17 mouse cellular contexts compared by ENCODE assay signal in the genomic region with DNA sequence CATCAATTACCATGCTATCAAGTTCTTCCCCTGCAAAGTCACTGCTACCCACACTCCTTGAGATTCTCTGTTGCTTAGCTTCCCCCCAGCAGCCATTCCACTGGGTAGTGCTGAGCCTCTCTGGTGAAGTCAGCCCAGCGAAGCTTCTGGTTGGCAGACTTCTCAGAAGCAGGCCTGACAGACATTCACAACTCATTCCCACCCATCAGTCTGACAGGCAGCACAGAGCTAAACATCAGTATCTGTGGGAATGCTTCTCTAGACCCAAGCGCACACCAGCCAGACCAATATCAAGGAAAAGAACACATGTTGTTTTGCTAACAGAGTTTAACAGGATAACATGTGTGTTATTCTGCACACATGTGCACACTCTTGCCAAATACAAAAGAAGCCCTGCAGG.
DNase-seq lines count a peak whose midpoint lies in the region; ATAC-seq and TF ChIP-seq lines count a peak whose summit lies in the region.
"Had no signal": no experiment of that assay in that cellular context is flagged by ENCODE, and none has a peak within 500 bp of the region (broad histone marks: within the 10 kb centered on the region; RNA-seq: fewer than 3 reads in every experiment).

No protein-coding gene starts in this region.

- intact Hi-C loops in heart, postnatal 14 days (cut with DNase I), result no loop called here

- H3K9ac ChIP-seq in forebrain, embryonic 14.5 days (ENCODE audit: low read length), result no peak overlapping the region
- H3K9ac ChIP-seq in forebrain, embryonic 15.5 days (replicated peaks), result no peak overlapping the region
- H3K9ac ChIP-seq: embryonic facial prominence, embryonic 13.5 days; forebrain, embryonic 13.5 days had no signal

- no peaks in the 10 kb centered on the region for H3K9me3 ChIP-seq in forebrain, embryonic 14.5 days (replicated peaks; ENCODE audit: control insufficient read depth, low read length)
- no peaks in the 10 kb centered on the region for H3K9me3 ChIP-seq in forebrain, embryonic 15.5 days
- H3K9me3 ChIP-seq: embryonic facial prominence, embryonic 13.5 days; forebrain, embryonic 13.5 days; G1E had no signal

- TF ChIP-seq POLR2A in brain, embryonic 14.5 days (IDR thresholded peaks at IDR 0.05; ENCODE audit: borderline replicate concordance, extremely low read depth, insufficient read depth, insufficient read length, poor library complexity, severe bottlenecking), result no peak

- H3K4me2 ChIP-seq in forebrain, embryonic 14.5 days (ENCODE audit: low read length), result no peak overlapping the region
- H3K4me2 ChIP-seq in forebrain, embryonic 15.5 days (replicated peaks), result no peak overlapping the region
- H3K4me2 ChIP-seq: embryonic facial prominence, embryonic 13.5 days; forebrain, embryonic 13.5 days had no signal

- ATAC-seq in forebrain, embryonic 14.5 days, result no peak
- no peak for ATAC-seq in forebrain, embryonic 15.5 days (replicated peaks)
- ATAC-seq: CD4-positive, CD25-positive, alpha-beta regulatory T cell, adult 4 months; forebrain, embryonic 13.5 days had no signal

- WGBS in forebrain, embryonic 14.5 days, result 60% methylated on average over 2 of the region's 2 CpGs
- WGBS in forebrain, embryonic 15.5 days, result 68% methylated on average over 2 of the region's 2 CpGs

- H3K36me3 ChIP-seq in forebrain, embryonic 14.5 days (ENCODE audit: control insufficient read depth, insufficient read depth, low read length), result no peaks in the 10 kb centered on the region
- H3K36me3 ChIP-seq in forebrain, embryonic 15.5 days, result no peaks in the 10 kb centered on the region
- H3K36me3 ChIP-seq: embryonic facial prominence, embryonic 13.5 days; G1E had no signal

- no peak overlapping the region for H3K27ac ChIP-seq in forebrain, embryonic 14.5 days (ENCODE audit: low read depth, low read length)
- H3K27ac ChIP-seq in forebrain, embryonic 15.5 days (replicated peaks), result no peak overlapping the region
- H3K27ac ChIP-seq: embryonic facial prominence, embryonic 13.5 days; forebrain, embryonic 13.5 days had no signal

- TF ChIP-seq CTCF in brain, embryonic 14.5 days (IDR thresholded peaks at IDR 0.05; ENCODE audit: borderline replicate concordance, extremely low read depth, insufficient read depth, insufficient read length), result no peak

- peak; percentile 46 for DNase-seq in adrenal gland, adult 2 months
- no peak for DNase-seq in adrenal gland, postnatal 4 days (ENCODE audit: low spot score in 2 of 2)
- peak; percentile 6 for DNase-seq in forebrain, embryonic 14.5 days (ENCODE audit: low spot score)
- DNase-seq in heart, adult 11 months, result peak; percentile 31
- DNase-seq in heart, postnatal 14 days, result no peak
- DNase-seq in brain, embryonic 14.5 days (ENCODE audit: low read depth), result peak; percentile 32
- DNase-seq: B cell, adult 2 months; cerebellum, adult 11-12 months; cerebellum, adult 2 months; cerebellum, adult 9-10 months; cerebellum, postnatal 25 days had no signal

- H3K27me3 ChIP-seq in forebrain, embryonic 14.5 days (replicated peaks; ENCODE audit: control insufficient read depth, insufficient read depth, low read length), result no peaks in the 10 kb centered on the region
- no peaks in the 10 kb centered on the region for H3K27me3 ChIP-seq in forebrain, embryonic 15.5 days
- H3K27me3 ChIP-seq: CH12.LX; embryonic facial prominence, embryonic 13.5 days; forebrain, embryonic 13.5 days had no signal

- no peaks in the 10 kb centered on the region for H3K4me1 ChIP-seq in forebrain, embryonic 14.5 days (ENCODE audit: control insufficient read depth, insufficient read depth, low read length)
- H3K4me1 ChIP-seq in forebrain, embryonic 15.5 days, result no peaks in the 10 kb centered on the region
- H3K4me1 ChIP-seq: forebrain, embryonic 13.5 days had no signal

- no peak overlapping the region for H3K4me3 ChIP-seq in forebrain, embryonic 14.5 days (ENCODE audit: low read depth, low read length)
- no peak overlapping the region for H3K4me3 ChIP-seq in forebrain, embryonic 15.5 days
- H3K4me3 ChIP-seq: embryonic facial prominence, embryonic 13.5 days; forebrain, embryonic 13.5 days had no signal

Comparison
In these comparisons a context has a peak if more than half of its experiments do, and no peak if none do; other contexts are left out.
1. DNase-seq: peak in adrenal gland, adult 2 months (single experiment), forebrain, embryonic 14.5 days (single experiment), heart, adult 11 months (single experiment) and brain, embryonic 14.5 days (single experiment); none in adrenal gland, postnatal 4 days (0 of 2) and heart, postnatal 14 days (0 of 2).